Mouse (Mus musculus): ENCODE measurements around the gene Fam168b. TPM values are rescaled to one million over a fixed set of nuclear protein-coding genes. Genes with fewer than 3 reads are reported as not detected.

Gene Fam168b
- polyA plus RNA-seq, 1 experiment from 2014 or later: 72.1 TPM

- peak; percentile 25; the same call in 1 of the 2 replicates for ATAC-seq (ENCODE audit: borderline replicate concordance, extremely low read depth, low FRiP score, low TSS enrichment)
- H3K36me3 ChIP-seq: no peaks in the 10 kb centered on the region
- peak overlapping the region; percentile 89 for H3K4me2 ChIP-seq
- H3K9ac ChIP-seq: peak overlapping the region; percentile 69
- WGBS: 46% methylated on average over 11 of the region's 11 CpGs
- no peaks in the 10 kb centered on the region for H3K27me3 ChIP-seq
- H3K4me1 ChIP-seq: no peaks in the 10 kb centered on the region
- no peaks in the 10 kb centered on the region for H3K9me3 ChIP-seq
- peak overlapping the region; percentile 63 for H3K4me3 ChIP-seq
- H3K27ac ChIP-seq: no peak overlapping the region
These were observed 7.7 kb upstream of the Fam168b start for GRCm38 (mm10) chr1:34850343-34851136.

GRCm38 (mm10) chr1:34849745-34850342 is 7.0 kb upstream of the Fam168b start, which contains the start of gene Plekhb2:
Plekhb2 (plus strand) TSS chr1:34849976.
- Histone ChIP-seq H3K9ac (peak within 1 kb of the TSS; percentile 69), H3K27ac (0 out of 2 replicates have a peak within 1 kb of the TSS, but pooled peaks have one; percentile 44), H3K36me3 (no peaks in the 10 kb centered on the region), H3K9me3 (no peaks in the 10 kb centered on the region), H3K27me3 (no peaks in the 10 kb centered on the region), H3K4me1 (no peaks in the 10 kb centered on the region), H3K4me2 (peak within 1 kb of the TSS; percentile 89), H3K4me3 (peak within 1 kb of the TSS; percentile 63)
- peak; percentile 82 for ATAC-seq (ENCODE audit: borderline replicate concordance, extremely low read depth, low FRiP score, low TSS enrichment)
- WGBS: under 1% methylated on average over 36 of the region's 40 CpGs

- Histone ChIP-seq H3K27me3 (no peaks in the 10 kb centered on the region), H3K36me3 (no peaks in the 10 kb centered on the region), H3K4me1 (0 out of 2 replicates have a peak, but pooled peaks cover 4% of the 10 kb centered on the region), H3K27ac (no peak overlapping the region), H3K4me3 (no peak overlapping the region), H3K9me3 (no peaks in the 10 kb centered on the region), H3K4me2 (no peak overlapping the region), H3K9ac (no peak overlapping the region)
- 77% methylated on average over 3 of the region's 3 CpGs for WGBS
- no peak for ATAC-seq (ENCODE audit: borderline replicate concordance, extremely low read depth, low FRiP score, low TSS enrichment)
These were observed 4.2 kb upstream of the Fam168b start for GRCm38 (mm10) chr1:34847070-34847469.

- no peaks in the 10 kb centered on the region for H3K27me3 ChIP-seq
These were observed 440 bp downstream of the Fam168b start for GRCm38 (mm10) chr1:34842389-34842861.

GRCm38 (mm10) chr1:34841709-34842388 is 1.0 kb downstream of the Fam168b start:
- Histone ChIP-seq H3K9ac (peak overlapping the region; percentile 79), H3K9me3 (no peaks in the 10 kb centered on the region), H3K4me1 (peaks cover 32% of the 10 kb centered on the region), H3K36me3 (peaks cover 3% of the 10 kb centered on the region; the same call in 1 of the 2 replicates), H3K27ac (peak overlapping the region; percentile 97), H3K4me2 (peak overlapping the region; percentile 77), H3K27me3 (no peaks in the 10 kb centered on the region), H3K4me3 (peak overlapping the region; percentile 61)
- WGBS: 1% methylated on average over 12 of the region's 12 CpGs
- ATAC-seq (ENCODE audit: borderline replicate concordance, extremely low read depth, low FRiP score, low TSS enrichment): no peak

More at GRCm38 (mm10) chr1:34842389-34842861, 440 bp downstream of the Fam168b start:
- Histone ChIP-seq H3K4me3 (peak overlapping the region; percentile 61), H3K4me1 (peaks cover 29% of the 10 kb centered on the region), H3K9me3 (no peaks in the 10 kb centered on the region), H3K9ac (peak overlapping the region; percentile 79), H3K27ac (peak overlapping the region; percentile 97), H3K4me2 (peak overlapping the region; percentile 77), H3K36me3 (0 out of 2 replicates have a peak, but pooled peaks cover under 1% of the 10 kb centered on the region)
- WGBS: under 1% methylated on average over 45 of the region's 51 CpGs
- peak; percentile 91 for ATAC-seq (ENCODE audit: borderline replicate concordance, extremely low read depth, low FRiP score, low TSS enrichment)

- peaks cover 41% of the 10 kb centered on the region for H3K4me1 ChIP-seq
- peaks cover 10% of the 10 kb centered on the region for H3K36me3 ChIP-seq
- no peaks in the 10 kb centered on the region for H3K27me3 ChIP-seq
- H3K9me3 ChIP-seq: no peaks in the 10 kb centered on the region
- ATAC-seq (ENCODE audit: borderline replicate concordance, extremely low read depth, low FRiP score, low TSS enrichment): no peak
- H3K9ac ChIP-seq: no peak overlapping the region
- WGBS: 42% methylated on average over 12 of the region's 12 CpGs
- H3K4me3 ChIP-seq: no peak overlapping the region
- no peak overlapping the region for H3K27ac ChIP-seq
- 0 out of 2 replicates have a peak overlapping the region, but pooled peaks have one; percentile 4 for H3K4me2 ChIP-seq
These were observed 3.6 kb downstream of the Fam168b start for GRCm38 (mm10) chr1:34839241-34839640.

- no peak overlapping the region for H3K4me2 ChIP-seq
- peaks cover 38% of the 10 kb centered on the region for H3K4me1 ChIP-seq
- 63% methylated on average over 6 of the region's 6 CpGs for WGBS
- no peak overlapping the region for H3K4me3 ChIP-seq
- no peak overlapping the region for H3K27ac ChIP-seq
- no peaks in the 10 kb centered on the region for H3K27me3 ChIP-seq
- H3K9me3 ChIP-seq: no peaks in the 10 kb centered on the region
- peaks cover 18% of the 10 kb centered on the region for H3K36me3 ChIP-seq
- H3K9ac ChIP-seq: no peak overlapping the region
- no peak for ATAC-seq (ENCODE audit: borderline replicate concordance, extremely low read depth, low FRiP score, low TSS enrichment)
These were observed 4.7 kb downstream of the Fam168b start for GRCm38 (mm10) chr1:34837951-34838689.

- WGBS: 64% methylated on average over 2 of the region's 2 CpGs
- no peak overlapping the region for H3K9ac ChIP-seq
- no peak overlapping the region for H3K4me3 ChIP-seq
- no peaks in the 10 kb centered on the region for H3K27me3 ChIP-seq
- H3K27ac ChIP-seq: no peak overlapping the region
- no peak for ATAC-seq (ENCODE audit: borderline replicate concordance, extremely low read depth, low FRiP score, low TSS enrichment)
- H3K4me2 ChIP-seq: no peak overlapping the region
- H3K9me3 ChIP-seq: no peaks in the 10 kb centered on the region
- peaks cover 24% of the 10 kb centered on the region for H3K4me1 ChIP-seq
- H3K36me3 ChIP-seq: peaks cover 29% of the 10 kb centered on the region
These were observed 8.0 kb downstream of the Fam168b start for GRCm38 (mm10) chr1:34834904-34835303.

GRCm38 (mm10) chr1:34831381-34831780 is 11.5 kb downstream of the Fam168b start:
- H3K4me2 ChIP-seq: no peak overlapping the region
- no peak overlapping the region for H3K27ac ChIP-seq
- H3K36me3 ChIP-seq: peaks cover 52% of the 10 kb centered on the region
- 24% methylated on average over 1 of the region's 1 CpGs for WGBS
- no peak for ATAC-seq (ENCODE audit: borderline replicate concordance, extremely low read depth, low FRiP score, low TSS enrichment)
- H3K4me3 ChIP-seq: no peak overlapping the region
- no peaks in the 10 kb centered on the region for H3K27me3 ChIP-seq
- H3K9me3 ChIP-seq: no peaks in the 10 kb centered on the region
- no peak overlapping the region for H3K9ac ChIP-seq
- H3K4me1 ChIP-seq: peaks cover 10% of the 10 kb centered on the region; the same call in 1 of the 2 replicates

GRCm38 (mm10) chr1:34830934-34831333 is 11.9 kb downstream of the Fam168b start:
- Histone ChIP-seq H3K4me2 (no peak overlapping the region), H3K4me3 (no peak overlapping the region), H3K4me1 (peaks cover 10% of the 10 kb centered on the region; the same call in 1 of the 2 replicates), H3K27ac (no peak overlapping the region), H3K9ac (no peak overlapping the region), H3K27me3 (no peaks in the 10 kb centered on the region), H3K36me3 (peaks cover 52% of the 10 kb centered on the region), H3K9me3 (no peaks in the 10 kb centered on the region)
- WGBS: 61% methylated on average over 2 of the region's 2 CpGs
- ATAC-seq (ENCODE audit: borderline replicate concordance, extremely low read depth, low FRiP score, low TSS enrichment): no peak

Data from lung, embryonic 15.5 days (tissue).